Mouse (Mus musculus) midbrain, embryonic 14.5 days (tissue): Measurements from ENCODE around the gene Gm21974. TPM values are rescaled to one million over a fixed set of nuclear protein-coding genes. Genes with fewer than 3 reads are reported as not detected.

Source experiments
- ATAC-seq: fragments of 200-750 bp; cut with Nextera tagmentation; 2 replicates; pipeline ENCODE4 v1.8.0; 2017; ENCODE audit warnings: moderate number of reproducible peaks, moderate library complexity; ENCODE audit not compliant: low FRiP score, low TSS enrichment
- DNase-seq: peaks from one replicate; pipeline ENCODE4 v3.0.0-alpha.2; 2015
- H3K27ac ChIP-seq: fragments of 300-500 bp; sonication (generic); replicated peaks from 2 replicates; pipeline ENCODE4 v1.5.1; 2014; ENCODE audit warnings: mild to moderate bottlenecking, low read depth, low read length, moderate library complexity
- H3K27me3 ChIP-seq: fragments of 300-500 bp; sonication (generic); 2 replicates; pipeline ENCODE4 v1.6.1; 2014; ENCODE audit warnings: low read length, control low read depth, mixed read lengths; ENCODE audit not compliant: control insufficient read depth, insufficient read depth
- H3K36me3 ChIP-seq: fragments of 300-500 bp; sonication (generic); 2 replicates; pipeline ENCODE4 v1.6.1; 2014; ENCODE audit warnings: low read length, control low read depth; ENCODE audit not compliant: control insufficient read depth, insufficient read depth
- H3K4me1 ChIP-seq: fragments of 300-500 bp; sonication (generic); 2 replicates; pipeline ENCODE4 v1.6.1; 2014; ENCODE audit warnings: mild to moderate bottlenecking, antibody characterized with exemption, low read length, control low read depth; ENCODE audit not compliant: control insufficient read depth, insufficient read depth
- H3K4me2 ChIP-seq: fragments of 300-500 bp; sonication (generic); 2 replicates; pipeline ENCODE4 v1.6.1; 2014; ENCODE audit warnings: mild to moderate bottlenecking, low read length, moderate library complexity
- H3K4me3 ChIP-seq: fragments of 300-500 bp; sonication (generic); replicated peaks from 2 replicates; pipeline ENCODE4 v1.5.1; 2014; ENCODE audit warnings: low read depth, low read length
- H3K9ac ChIP-seq: fragments of 300-500 bp; sonication (generic); replicated peaks from 2 replicates; pipeline ENCODE4 v1.6.1; 2014; ENCODE audit warnings: mild to moderate bottlenecking, low read length, moderate library complexity
- H3K9me3 ChIP-seq: fragments of 300-500 bp; sonication (generic); 2 replicates; pipeline ENCODE4 v1.6.1; 2016; ENCODE audit warnings: low read length, control low read depth, mixed read lengths; ENCODE audit not compliant: control insufficient read depth
- WGBS: fragments of 180-500 bp; shearing (Covaris S2); extraction: QIAGEN DNeasy Blood & Tissue Kit; methylation state at CpG from one replicate; pipeline ENCODE4 v1.1.7; 2014; 5-methylcytosine and 5-hydroxymethylcytosine counted together
- polyA plus RNA-seq: library from polyadenylated mRNA; unstranded; fragments of >200 nt; fragmentation: Nextera tagmentation; extraction: Ambion mirVana; gene quantifications from 2 replicates; pipeline ENCODE4 v1.2.1, GENCODE M21; 2014

Gene Gm21974
- polyA plus RNA-seq, 1 experiment from 2014 or later = not detected

GRCm38 (mm10) chr7:127922451-127923275 is 27.4 kb upstream of the Gm21974 start:
- Histone ChIP-seq H3K27me3 (no peaks in the 10 kb centered on the region), H3K27ac (no peak overlapping the region), H3K4me3 (no peak overlapping the region), H3K4me1 (no peaks in the 10 kb centered on the region), H3K9me3 (no peaks in the 10 kb centered on the region), H3K4me2 (no peak overlapping the region), H3K9ac (no peak overlapping the region), H3K36me3 (peaks cover 77% of the 10 kb centered on the region)
- no peak for ATAC-seq
- no peak for DNase-seq
- WGBS = 87% methylated on average over 6 of the region's 6 CpGs

GRCm38 (mm10) chr7:127921516-127921915 is 26.3 kb upstream of the Gm21974 start:
- H3K4me3 ChIP-seq = no peak overlapping the region
- no peak overlapping the region for H3K4me2 ChIP-seq
- no peaks in the 10 kb centered on the region for H3K27me3 ChIP-seq
- DNase-seq = no peak
- no peaks in the 10 kb centered on the region for H3K4me1 ChIP-seq
- H3K9ac ChIP-seq = no peak overlapping the region
- ATAC-seq = no peak
- no peak overlapping the region for H3K27ac ChIP-seq
- no peaks in the 10 kb centered on the region for H3K9me3 ChIP-seq
- 62% methylated on average over 8 of the region's 8 CpGs for WGBS
- peaks cover 76% of the 10 kb centered on the region for H3K36me3 ChIP-seq

- Histone ChIP-seq H3K36me3 (peaks cover 71% of the 10 kb centered on the region), H3K4me2 (no peak overlapping the region), H3K27me3 (no peaks in the 10 kb centered on the region), H3K4me1 (no peaks in the 10 kb centered on the region), H3K4me3 (no peak overlapping the region), H3K27ac (no peak overlapping the region), H3K9ac (no peak overlapping the region), H3K9me3 (no peaks in the 10 kb centered on the region)
- DNase-seq (no peak), ATAC-seq (no peak)
- 81% methylated on average over 7 of the region's 7 CpGs for WGBS
Measured at GRCm38 (mm10) chr7:127919290-127919689, 24.0 kb upstream of the Gm21974 start.

GRCm38 (mm10) chr7:127918203-127918602 is 22.9 kb upstream of the Gm21974 start:
- no peak overlapping the region for H3K27ac ChIP-seq
- ATAC-seq = no peak
- peak; percentile 55 for DNase-seq
- no peaks in the 10 kb centered on the region for H3K27me3 ChIP-seq
- peaks cover 61% of the 10 kb centered on the region for H3K36me3 ChIP-seq
- no peaks in the 10 kb centered on the region for H3K9me3 ChIP-seq
- peaks cover 1% of the 10 kb centered on the region for H3K4me1 ChIP-seq
- no peak overlapping the region for H3K9ac ChIP-seq
- 57% methylated on average over 3 of the region's 3 CpGs for WGBS
- H3K4me3 ChIP-seq = no peak overlapping the region
- H3K4me2 ChIP-seq = no peak overlapping the region

- Histone ChIP-seq H3K9me3 (no peaks in the 10 kb centered on the region), H3K27ac (no peak overlapping the region), H3K4me3 (no peak overlapping the region), H3K4me1 (peaks cover 9% of the 10 kb centered on the region), H3K4me2 (no peak overlapping the region), H3K27me3 (no peaks in the 10 kb centered on the region), H3K36me3 (peaks cover 37% of the 10 kb centered on the region), H3K9ac (no peak overlapping the region)
- ATAC-seq (no peak), DNase-seq (no peak)
- WGBS = 96% methylated on average over 12 of the region's 12 CpGs
Measured at GRCm38 (mm10) chr7:127915293-127915692, 20.0 kb upstream of the Gm21974 start.

GRCm38 (mm10) chr7:127912938-127913337 is 17.7 kb upstream of the Gm21974 start:
- no peak for DNase-seq
- WGBS = 29% methylated on average over 4 of the region's 4 CpGs
- H3K36me3 ChIP-seq = peaks cover 42% of the 10 kb centered on the region
- peak overlapping the region; percentile 75 for H3K9ac ChIP-seq
- H3K27ac ChIP-seq = peak overlapping the region; percentile 85
- no peaks in the 10 kb centered on the region for H3K27me3 ChIP-seq
- H3K4me1 ChIP-seq = peaks cover 9% of the 10 kb centered on the region
- no peaks in the 10 kb centered on the region for H3K9me3 ChIP-seq
- H3K4me3 ChIP-seq = peak overlapping the region; percentile 90
- H3K4me2 ChIP-seq = peak overlapping the region; percentile 74
- ATAC-seq = no peak

- Histone ChIP-seq H3K36me3 (peaks cover 43% of the 10 kb centered on the region), H3K4me1 (peaks cover 9% of the 10 kb centered on the region), H3K27ac (peak within 1 kb of the TSS; percentile 85), H3K4me3 (peak within 1 kb of the TSS; percentile 90), H3K27me3 (no peaks in the 10 kb centered on the region), H3K9ac (peak within 1 kb of the TSS; percentile 75), H3K9me3 (no peaks in the 10 kb centered on the region), H3K4me2 (peak within 1 kb of the TSS; percentile 74)
- peak; percentile 97 for DNase-seq
- 1% methylated on average over 40 of the region's 40 CpGs for WGBS
- peak; percentile 95 for ATAC-seq
Measured at GRCm38 (mm10) chr7:127912190-127912871, 17.1 kb upstream of the Gm21974 start, which contains the start of gene Kat8. Kat8 (plus strand) TSS chr7:127912516.

GRCm38 (mm10) chr7:127908656-127909055 is 13.4 kb upstream of the Gm21974 start:
- 89% methylated on average over 4 of the region's 4 CpGs for WGBS
- Histone ChIP-seq H3K36me3 (peaks cover 40% of the 10 kb centered on the region), H3K27me3 (no peaks in the 10 kb centered on the region), H3K4me3 (no peak overlapping the region), H3K9me3 (no peaks in the 10 kb centered on the region), H3K4me2 (no peak overlapping the region), H3K4me1 (peaks cover 14% of the 10 kb centered on the region), H3K9ac (no peak overlapping the region), H3K27ac (no peak overlapping the region)
- ATAC-seq = no peak
- no peak for DNase-seq
